Mouse (Mus musculus): ENCODE data around the gene Zfp536. TPM values are rescaled to one million over a fixed set of nuclear protein-coding genes. Genes with fewer than 3 reads are reported as not detected.
A peak's percentile ranks its signal among the peaks of the same experiment; 100 is the strongest.

The Zfp536 gene
- polyA plus RNA-seq, 1 experiment from 2014 or later, result 3.3 TPM

DNA sequence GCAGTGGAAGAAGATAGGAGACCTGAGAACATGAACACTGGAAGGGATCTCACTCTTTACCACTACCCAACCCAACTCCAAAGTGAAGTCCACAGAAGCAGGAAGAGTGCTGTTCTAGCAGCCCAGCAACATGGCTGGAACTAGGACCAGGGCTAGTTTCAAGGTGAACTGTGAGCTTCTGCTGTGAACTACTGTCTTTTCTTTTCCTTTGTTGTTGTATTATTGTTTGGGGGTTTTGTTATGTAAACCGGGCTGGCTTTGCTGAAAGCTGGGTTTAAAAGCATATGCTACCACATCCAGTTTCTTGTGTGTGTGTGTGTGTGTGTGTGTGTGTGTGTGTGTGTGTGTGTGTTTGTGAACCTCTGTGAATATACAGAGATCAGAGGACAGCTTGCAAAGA is 216.6 kb downstream of the Zfp536 start:
- 68% methylated on average over 1 of the region's 1 CpGs for WGBS
- Histone ChIP-seq H3K27me3 (replicated peaks; ENCODE audit: control insufficient read depth, insufficient read depth, low read length) (no peaks in the 10 kb centered on the region), H3K36me3 (ENCODE audit: control insufficient read depth, insufficient read depth) (no peaks in the 10 kb centered on the region), H3K4me3 (ENCODE audit: low read depth, low read length) (no peak overlapping the region), H3K4me2 (replicated peaks; ENCODE audit: low read depth) (no peak overlapping the region), H3K4me1 (replicated peaks; ENCODE audit: control insufficient read depth, insufficient read depth, low read length) (no peaks in the 10 kb centered on the region), H3K9me3 (ENCODE audit: control insufficient read depth) (no peaks in the 10 kb centered on the region), H3K9ac (ENCODE audit: low read depth, low read length) (no peak overlapping the region), H3K27ac (ENCODE audit: low read depth, low read length) (no peak overlapping the region)
- TF ChIP-seq CTCF (IDR thresholded peaks at IDR 0.05; ENCODE audit: low read depth), result no peak
- no peak for ATAC-seq

DNA sequence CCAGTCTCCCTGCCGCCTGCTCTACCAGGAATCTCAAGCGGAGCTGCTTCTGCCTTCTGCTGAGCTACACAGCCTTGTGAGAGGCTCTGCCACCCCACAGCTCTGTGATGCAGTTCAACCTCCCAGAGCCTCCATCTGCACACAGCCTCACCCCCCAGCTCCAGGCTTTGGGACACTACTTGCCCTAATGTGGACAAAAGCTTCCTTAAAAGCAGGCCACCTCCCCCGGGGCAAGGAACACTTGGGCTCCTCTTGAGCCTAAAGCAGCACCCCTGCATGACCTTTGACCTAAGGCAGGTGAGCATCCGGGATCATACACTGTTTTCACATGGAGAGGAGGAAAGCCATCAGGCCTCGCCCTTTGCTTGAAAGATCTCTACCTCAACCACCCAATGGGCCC is 219.0 kb downstream of the Zfp536 start:
- TF ChIP-seq CTCF (IDR thresholded peaks at IDR 0.05; ENCODE audit: low read depth), result no peak
- no peak overlapping the region for H3K4me2 ChIP-seq (replicated peaks; ENCODE audit: low read depth)
- no peak overlapping the region for H3K4me3 ChIP-seq (ENCODE audit: low read depth, low read length)
- H3K9me3 ChIP-seq (ENCODE audit: control insufficient read depth), result no peaks in the 10 kb centered on the region
- 68% methylated on average over 5 of the region's 5 CpGs for WGBS
- no peak overlapping the region for H3K27ac ChIP-seq (ENCODE audit: low read depth, low read length)
- no peak for ATAC-seq
- no peaks in the 10 kb centered on the region for H3K36me3 ChIP-seq (ENCODE audit: control insufficient read depth, insufficient read depth)
- H3K9ac ChIP-seq (ENCODE audit: low read depth, low read length), result no peak overlapping the region
- H3K27me3 ChIP-seq (replicated peaks; ENCODE audit: control insufficient read depth, insufficient read depth, low read length), result no peaks in the 10 kb centered on the region
- H3K4me1 ChIP-seq (replicated peaks; ENCODE audit: control insufficient read depth, insufficient read depth, low read length), result no peaks in the 10 kb centered on the region

DNA sequence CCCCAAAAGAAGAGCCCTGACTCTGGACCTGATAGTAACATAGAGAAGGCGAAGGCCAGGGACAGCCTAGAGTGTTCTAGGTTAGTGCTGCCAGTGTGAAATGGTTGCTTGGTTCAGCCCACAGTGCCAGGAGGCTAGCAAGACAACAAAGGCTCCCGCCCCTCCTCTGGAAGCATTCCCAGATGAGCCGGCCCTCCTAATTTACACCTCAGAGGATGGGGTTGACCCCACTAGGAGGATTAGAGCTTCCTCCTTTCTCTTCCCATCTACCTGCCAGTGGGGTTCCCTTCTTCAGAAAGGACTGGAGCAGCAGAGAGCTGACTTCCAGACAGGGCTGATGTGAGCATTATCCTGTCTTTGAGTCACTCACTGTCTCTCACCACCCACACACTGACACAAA is 219.8 kb downstream of the Zfp536 start:
- no peak for ATAC-seq
- TF ChIP-seq CTCF (IDR thresholded peaks at IDR 0.05; ENCODE audit: low read depth), result no peak
- no peaks in the 10 kb centered on the region for H3K27me3 ChIP-seq (replicated peaks; ENCODE audit: control insufficient read depth, insufficient read depth, low read length)
- WGBS, result 66% methylated on average over 3 of the region's 3 CpGs
- no peak overlapping the region for H3K4me3 ChIP-seq (ENCODE audit: low read depth, low read length)
- H3K9ac ChIP-seq (ENCODE audit: low read depth, low read length), result no peak overlapping the region
- no peaks in the 10 kb centered on the region for H3K4me1 ChIP-seq (replicated peaks; ENCODE audit: control insufficient read depth, insufficient read depth, low read length)
- no peak overlapping the region for H3K4me2 ChIP-seq (replicated peaks; ENCODE audit: low read depth)
- H3K9me3 ChIP-seq (ENCODE audit: control insufficient read depth), result no peaks in the 10 kb centered on the region
- no peaks in the 10 kb centered on the region for H3K36me3 ChIP-seq (ENCODE audit: control insufficient read depth, insufficient read depth)
- no peak overlapping the region for H3K27ac ChIP-seq (ENCODE audit: low read depth, low read length)

DNA sequence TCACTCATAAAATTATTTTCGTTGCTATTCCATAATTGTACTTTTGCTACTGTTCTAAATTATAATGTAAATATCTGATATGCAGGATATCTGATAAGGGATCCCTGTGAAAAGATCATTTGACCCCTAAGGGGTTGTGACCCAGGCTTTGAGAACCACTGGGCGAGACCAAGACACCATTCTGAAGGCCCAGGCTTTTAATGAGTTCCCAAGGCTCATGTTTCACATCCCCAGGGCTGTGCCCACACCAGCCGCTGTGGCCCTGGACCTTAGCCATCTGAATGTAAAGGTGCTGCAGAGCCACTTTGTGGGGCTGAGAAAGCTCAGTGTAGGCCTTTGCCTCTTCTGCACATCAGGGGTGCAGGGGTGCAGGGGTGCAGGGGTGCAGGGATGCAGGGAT is 221.1 kb downstream of the Zfp536 start:
- Histone ChIP-seq H3K4me3 (ENCODE audit: low read depth, low read length) (no peak overlapping the region), H3K9ac (ENCODE audit: low read depth, low read length) (no peak overlapping the region), H3K27me3 (replicated peaks; ENCODE audit: control insufficient read depth, insufficient read depth, low read length) (no peaks in the 10 kb centered on the region), H3K9me3 (ENCODE audit: control insufficient read depth) (no peaks in the 10 kb centered on the region), H3K4me2 (replicated peaks; ENCODE audit: low read depth) (no peak overlapping the region), H3K4me1 (replicated peaks; ENCODE audit: control insufficient read depth, insufficient read depth, low read length) (no peaks in the 10 kb centered on the region), H3K27ac (ENCODE audit: low read depth, low read length) (no peak overlapping the region), H3K36me3 (ENCODE audit: control insufficient read depth, insufficient read depth) (no peaks in the 10 kb centered on the region)
- no peak for TF ChIP-seq CTCF (IDR thresholded peaks at IDR 0.05; ENCODE audit: low read depth)
- 76% methylated on average over 3 of the region's 3 CpGs for WGBS
- ATAC-seq, result no peak

DNA sequence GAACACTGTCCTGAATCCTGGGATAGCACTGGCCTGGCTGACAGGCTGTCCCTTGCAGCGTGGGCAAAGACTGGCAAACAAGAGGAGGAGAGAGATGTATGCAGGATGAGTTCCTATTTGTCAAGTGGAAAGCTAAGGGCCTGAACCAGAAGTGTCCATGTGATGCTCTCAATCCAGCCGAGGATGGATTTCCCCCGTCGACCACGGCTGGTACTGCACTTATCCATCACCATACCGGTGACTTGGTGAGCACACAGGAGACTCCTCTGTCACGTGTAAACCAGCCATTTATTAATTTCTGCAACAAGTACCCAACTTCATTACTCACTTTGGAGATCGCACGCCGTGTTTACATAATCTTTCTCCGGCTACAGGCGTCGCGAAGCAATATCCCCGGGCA is 224.6 kb downstream of the Zfp536 start:
- Histone ChIP-seq H3K4me1 (replicated peaks; ENCODE audit: control insufficient read depth, insufficient read depth, low read length) (no peaks in the 10 kb centered on the region), H3K27me3 (replicated peaks; ENCODE audit: control insufficient read depth, insufficient read depth, low read length) (no peaks in the 10 kb centered on the region), H3K36me3 (ENCODE audit: control insufficient read depth, insufficient read depth) (no peaks in the 10 kb centered on the region), H3K4me2 (replicated peaks; ENCODE audit: low read depth) (no peak overlapping the region), H3K4me3 (ENCODE audit: low read depth, low read length) (no peak overlapping the region), H3K27ac (ENCODE audit: low read depth, low read length) (no peak overlapping the region), H3K9me3 (ENCODE audit: control insufficient read depth) (no peaks in the 10 kb centered on the region), H3K9ac (ENCODE audit: low read depth, low read length) (no peak overlapping the region)
- 37% methylated on average over 15 of the region's 15 CpGs for WGBS
- TF ChIP-seq CTCF (IDR thresholded peaks at IDR 0.05; ENCODE audit: low read depth), result peak; percentile 25
- no peak for ATAC-seq

DNA sequence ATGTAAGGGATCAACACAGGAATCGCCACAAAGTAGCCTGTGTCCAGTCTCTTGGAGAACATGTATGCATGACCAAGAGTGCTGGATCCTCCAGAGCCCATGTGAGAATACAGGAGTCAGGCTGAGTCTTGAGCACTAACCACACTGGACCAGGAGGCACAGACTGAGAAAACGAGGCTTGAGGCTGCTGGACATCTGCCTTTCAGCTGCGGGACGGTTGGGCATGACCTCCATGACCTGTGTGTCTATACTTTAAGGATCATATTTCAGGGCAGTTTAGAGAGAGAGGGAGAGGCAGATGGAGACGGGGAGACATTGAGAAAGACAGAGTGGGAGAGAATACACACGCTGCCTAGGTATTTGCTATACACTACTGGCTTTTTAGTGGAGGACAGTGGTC is 229.4 kb downstream of the Zfp536 start:
- no peaks in the 10 kb centered on the region for H3K36me3 ChIP-seq (ENCODE audit: control insufficient read depth, insufficient read depth)
- H3K4me2 ChIP-seq (replicated peaks; ENCODE audit: low read depth), result no peak overlapping the region
- WGBS, result 24% methylated on average over 6 of the region's 6 CpGs
- ATAC-seq, result no peak
- no peak overlapping the region for H3K4me3 ChIP-seq (ENCODE audit: low read depth, low read length)
- no peak overlapping the region for H3K9ac ChIP-seq (ENCODE audit: low read depth, low read length)
- no peak overlapping the region for H3K27ac ChIP-seq (ENCODE audit: low read depth, low read length)
- no peaks in the 10 kb centered on the region for H3K4me1 ChIP-seq (replicated peaks; ENCODE audit: control insufficient read depth, insufficient read depth, low read length)
- TF ChIP-seq CTCF (IDR thresholded peaks at IDR 0.05; ENCODE audit: low read depth), result no peak
- H3K27me3 ChIP-seq (replicated peaks; ENCODE audit: control insufficient read depth, insufficient read depth, low read length), result no peaks in the 10 kb centered on the region
- H3K9me3 ChIP-seq (ENCODE audit: control insufficient read depth), result no peaks in the 10 kb centered on the region

DNA sequence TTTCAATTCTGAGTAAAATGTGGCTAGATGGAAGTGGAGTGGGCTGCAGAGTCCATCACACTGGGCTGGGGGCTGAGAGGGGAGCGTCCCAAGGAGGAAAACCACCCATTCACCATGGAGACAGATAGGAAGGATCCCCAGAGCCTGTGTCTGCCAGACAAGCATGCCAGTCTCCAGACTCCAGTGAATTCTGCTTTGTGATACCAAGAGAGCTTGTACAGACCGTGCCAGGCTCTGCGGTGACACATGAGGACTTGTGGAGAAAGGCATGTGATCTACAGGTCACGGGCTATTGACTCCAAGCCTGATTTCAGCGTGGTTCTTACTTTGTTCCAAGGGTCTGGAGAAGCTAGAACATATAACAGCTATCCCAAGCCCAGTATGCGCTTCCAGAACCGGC is 230.5 kb downstream of the Zfp536 start:
- Histone ChIP-seq H3K4me3 (ENCODE audit: low read depth, low read length) (no peak overlapping the region), H3K4me2 (replicated peaks; ENCODE audit: low read depth) (no peak overlapping the region), H3K9ac (ENCODE audit: low read depth, low read length) (no peak overlapping the region), H3K9me3 (ENCODE audit: control insufficient read depth) (no peaks in the 10 kb centered on the region), H3K36me3 (ENCODE audit: control insufficient read depth, insufficient read depth) (no peaks in the 10 kb centered on the region), H3K4me1 (replicated peaks; ENCODE audit: control insufficient read depth, insufficient read depth, low read length) (no peaks in the 10 kb centered on the region), H3K27me3 (replicated peaks; ENCODE audit: control insufficient read depth, insufficient read depth, low read length) (no peaks in the 10 kb centered on the region), H3K27ac (ENCODE audit: low read depth, low read length) (no peak overlapping the region)
- ATAC-seq, result no peak
- 90% methylated on average over 7 of the region's 7 CpGs for WGBS
- no peak for TF ChIP-seq CTCF (IDR thresholded peaks at IDR 0.05; ENCODE audit: low read depth)
